Mouse (Mus musculus): Measurements from ENCODE around the gene Nup160. TPM values are rescaled to one million over a fixed set of nuclear protein-coding genes. Genes with fewer than 3 reads are reported as not detected.

Nup160 gene
- polyA plus RNA-seq, 1 experiment from 2014 or later: 21.4 TPM

DNA sequence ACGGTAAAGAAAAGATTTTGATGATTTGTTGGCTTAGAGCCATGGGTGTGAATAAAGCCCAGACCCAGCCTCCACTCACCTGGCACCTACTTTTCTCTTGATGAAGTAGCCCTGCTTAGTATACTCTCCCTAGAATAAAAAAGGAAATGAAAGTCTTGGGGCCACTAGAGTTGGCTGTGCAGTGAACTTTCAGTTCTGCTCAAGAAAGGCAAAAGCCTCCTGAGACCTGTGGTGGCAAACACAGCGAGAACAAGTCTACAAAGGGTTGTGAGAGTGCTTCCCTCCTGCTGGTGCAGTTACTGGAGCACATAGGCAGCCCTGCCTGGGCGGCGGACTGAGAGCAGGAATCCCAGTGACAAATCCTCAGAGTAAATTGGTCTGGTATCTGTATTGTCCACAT is 27.1 kb upstream of the Nup160 start:
- Histone ChIP-seq H3K79me2 (ENCODE audit: inconsistent target) (no peaks in the 10 kb centered on the region), H3K27ac (no peak overlapping the region), H3K4me3 (ENCODE audit: inconsistent target) (no peak overlapping the region), H3K36me3 (ENCODE audit: inconsistent target) (no peaks in the 10 kb centered on the region)
- 6% methylated on average over 4 of the region's 4 CpGs for WGBS (ENCODE audit: missing documents)

GRCm38 (mm10) chr2:90652101-90652500 is 24.9 kb upstream of the Nup160 start:
- Histone ChIP-seq H3K36me3 (ENCODE audit: inconsistent target) (no peaks in the 10 kb centered on the region), H3K27ac (no peak overlapping the region), H3K79me2 (ENCODE audit: inconsistent target) (no peaks in the 10 kb centered on the region), H3K4me3 (ENCODE audit: inconsistent target) (no peak overlapping the region)
- 47% methylated on average over 6 of the region's 10 CpGs for WGBS (ENCODE audit: missing documents)

GRCm38 (mm10) chr2:90652993-90653392 is 24.0 kb upstream of the Nup160 start:
- H3K36me3 ChIP-seq (ENCODE audit: inconsistent target): no peaks in the 10 kb centered on the region
- 75% methylated on average over 4 of the region's 4 CpGs for WGBS (ENCODE audit: missing documents)

DNA sequence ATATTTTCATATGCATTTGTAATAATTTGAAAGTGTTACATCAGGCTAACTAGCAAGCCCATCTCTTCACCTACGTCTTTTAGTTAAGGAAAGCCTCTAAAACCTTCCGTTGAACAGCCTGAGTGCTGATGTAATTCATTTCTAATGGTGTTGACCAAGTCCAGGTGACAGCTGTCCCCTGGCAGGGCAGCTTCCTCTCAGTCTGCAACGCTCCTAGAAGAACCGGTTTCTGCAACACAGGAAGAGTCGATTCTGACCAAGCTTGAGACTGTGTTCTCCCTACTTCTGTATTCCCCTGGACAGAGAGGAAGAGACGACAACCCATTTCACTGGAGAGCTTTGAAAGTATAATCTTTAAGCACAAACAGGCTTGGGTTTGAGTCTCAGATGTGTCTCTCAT is 21.6 kb upstream of the Nup160 start:
- Histone ChIP-seq H3K4me3 (ENCODE audit: inconsistent target) (no peak overlapping the region), H3K79me2 (ENCODE audit: inconsistent target) (no peaks in the 10 kb centered on the region), H3K36me3 (ENCODE audit: inconsistent target) (no peaks in the 10 kb centered on the region), H3K27ac (no peak overlapping the region)
- WGBS (ENCODE audit: missing documents): 12% methylated on average over 6 of the region's 6 CpGs

More at GRCm38 (mm10) chr2:90652993-90653392, 24.0 kb upstream of the Nup160 start:
- Histone ChIP-seq H3K79me2 (ENCODE audit: inconsistent target) (no peaks in the 10 kb centered on the region), H3K27ac (no peak overlapping the region), H3K4me3 (ENCODE audit: inconsistent target) (no peak overlapping the region)

DNA sequence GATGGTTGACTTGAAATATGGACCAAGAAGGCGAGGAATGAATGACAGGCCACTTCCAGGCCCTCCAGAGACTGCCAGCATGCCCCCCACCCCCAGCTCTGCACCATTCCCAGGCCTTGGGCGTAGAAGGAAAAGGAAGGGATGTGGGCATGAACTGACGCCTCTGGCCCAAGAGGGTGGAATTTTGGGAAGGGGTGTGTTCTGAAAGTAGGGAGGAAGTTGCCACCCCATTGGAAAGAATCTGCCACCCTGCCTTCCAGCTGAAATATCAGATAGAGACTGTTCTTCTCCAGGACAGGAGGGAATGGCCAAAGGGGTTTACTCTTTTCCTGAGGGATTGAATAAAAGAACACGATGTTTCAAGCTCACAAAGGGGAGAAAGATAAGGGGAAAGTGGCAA is 18.4 kb upstream of the Nup160 start:
- no peak overlapping the region for H3K27ac ChIP-seq
- no peaks in the 10 kb centered on the region for H3K36me3 ChIP-seq (ENCODE audit: inconsistent target)
- no peaks in the 10 kb centered on the region for H3K79me2 ChIP-seq (ENCODE audit: inconsistent target)
- 98% methylated on average over 4 of the region's 4 CpGs for WGBS (ENCODE audit: missing documents)
- H3K4me3 ChIP-seq (ENCODE audit: inconsistent target): no peak overlapping the region

GRCm38 (mm10) chr2:90659016-90659415 is 18.0 kb upstream of the Nup160 start:
- no peak overlapping the region for H3K4me3 ChIP-seq (ENCODE audit: inconsistent target)
- WGBS (ENCODE audit: missing documents): 100% methylated on average over 1 of the region's 1 CpGs
- H3K27ac ChIP-seq: no peak overlapping the region
- no peaks in the 10 kb centered on the region for H3K36me3 ChIP-seq (ENCODE audit: inconsistent target)
- no peaks in the 10 kb centered on the region for H3K79me2 ChIP-seq (ENCODE audit: inconsistent target)

DNA sequence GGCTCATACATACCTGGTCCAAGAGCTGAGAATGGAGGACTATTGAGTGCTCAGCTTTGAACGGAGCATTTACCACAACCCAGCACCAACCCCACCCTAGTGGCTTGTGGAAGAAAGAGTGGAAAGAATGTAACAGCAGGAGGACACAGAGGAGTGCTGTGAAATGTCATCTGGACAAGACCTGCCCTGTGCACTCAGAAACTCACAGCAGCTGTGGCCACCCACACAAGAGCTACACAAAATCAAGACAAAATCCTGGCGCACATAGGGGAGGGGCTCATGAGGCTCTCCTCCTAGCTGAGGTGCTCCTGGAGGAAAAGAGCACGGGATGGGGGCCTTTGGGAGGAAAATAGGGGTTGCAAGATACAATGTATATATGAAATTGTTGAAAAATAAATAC is 17.4 kb upstream of the Nup160 start:
- H3K27ac ChIP-seq: no peak overlapping the region
- no peaks in the 10 kb centered on the region for H3K36me3 ChIP-seq (ENCODE audit: inconsistent target)
- H3K4me3 ChIP-seq (ENCODE audit: inconsistent target): no peak overlapping the region
- no peaks in the 10 kb centered on the region for H3K79me2 ChIP-seq (ENCODE audit: inconsistent target)
- WGBS (ENCODE audit: missing documents): 96% methylated on average over 3 of the region's 3 CpGs

DNA sequence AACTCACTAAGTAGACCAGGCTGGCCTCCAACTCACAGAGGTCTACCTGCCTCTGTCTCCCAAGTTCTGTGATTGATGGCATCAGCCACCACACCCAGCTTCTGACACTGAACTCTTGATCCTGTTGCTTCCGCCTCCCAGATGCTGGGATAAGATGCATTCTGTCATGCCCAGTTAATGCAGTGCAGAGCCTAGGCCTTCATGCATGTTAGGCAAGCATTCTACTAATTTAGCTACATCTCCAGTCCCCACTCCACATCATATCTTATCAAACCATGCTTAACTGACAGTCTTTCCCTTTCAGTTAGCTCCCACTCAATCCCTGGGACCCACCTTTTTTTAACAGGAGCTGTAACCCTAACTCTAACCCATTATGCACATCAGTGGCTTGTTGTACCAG is 16.1 kb upstream of the Nup160 start:
- no peak overlapping the region for H3K27ac ChIP-seq
- 83% methylated on average over 1 of the region's 1 CpGs for WGBS (ENCODE audit: missing documents)
- no peak overlapping the region for H3K4me3 ChIP-seq (ENCODE audit: inconsistent target)
- H3K36me3 ChIP-seq (ENCODE audit: inconsistent target): no peaks in the 10 kb centered on the region
- no peaks in the 10 kb centered on the region for H3K79me2 ChIP-seq (ENCODE audit: inconsistent target)

DNA sequence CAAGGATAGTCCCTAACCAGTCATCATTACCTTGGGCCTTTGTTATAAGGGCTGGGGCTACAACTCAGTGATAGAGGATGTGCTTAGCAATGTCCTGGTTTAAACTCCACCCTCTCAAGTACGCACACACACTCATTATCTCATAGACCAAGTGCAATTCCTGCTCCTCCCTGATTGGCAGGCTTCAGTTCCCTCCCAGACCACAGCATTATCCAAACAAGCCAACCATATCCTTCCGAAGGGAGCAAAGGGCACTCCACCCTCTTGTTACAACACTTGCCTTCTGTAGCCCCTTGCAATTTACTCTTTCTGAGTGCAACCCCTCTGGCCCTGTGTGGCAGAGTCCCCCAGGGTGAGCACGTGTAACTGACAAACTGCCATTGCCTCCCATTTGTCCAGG is 15.6 kb upstream of the Nup160 start:
- H3K27ac ChIP-seq: no peak overlapping the region
- no peaks in the 10 kb centered on the region for H3K36me3 ChIP-seq (ENCODE audit: inconsistent target)
- H3K79me2 ChIP-seq (ENCODE audit: inconsistent target): no peaks in the 10 kb centered on the region
- 60% methylated on average over 3 of the region's 3 CpGs for WGBS (ENCODE audit: missing documents)
- no peak overlapping the region for H3K4me3 ChIP-seq (ENCODE audit: inconsistent target)

DNA sequence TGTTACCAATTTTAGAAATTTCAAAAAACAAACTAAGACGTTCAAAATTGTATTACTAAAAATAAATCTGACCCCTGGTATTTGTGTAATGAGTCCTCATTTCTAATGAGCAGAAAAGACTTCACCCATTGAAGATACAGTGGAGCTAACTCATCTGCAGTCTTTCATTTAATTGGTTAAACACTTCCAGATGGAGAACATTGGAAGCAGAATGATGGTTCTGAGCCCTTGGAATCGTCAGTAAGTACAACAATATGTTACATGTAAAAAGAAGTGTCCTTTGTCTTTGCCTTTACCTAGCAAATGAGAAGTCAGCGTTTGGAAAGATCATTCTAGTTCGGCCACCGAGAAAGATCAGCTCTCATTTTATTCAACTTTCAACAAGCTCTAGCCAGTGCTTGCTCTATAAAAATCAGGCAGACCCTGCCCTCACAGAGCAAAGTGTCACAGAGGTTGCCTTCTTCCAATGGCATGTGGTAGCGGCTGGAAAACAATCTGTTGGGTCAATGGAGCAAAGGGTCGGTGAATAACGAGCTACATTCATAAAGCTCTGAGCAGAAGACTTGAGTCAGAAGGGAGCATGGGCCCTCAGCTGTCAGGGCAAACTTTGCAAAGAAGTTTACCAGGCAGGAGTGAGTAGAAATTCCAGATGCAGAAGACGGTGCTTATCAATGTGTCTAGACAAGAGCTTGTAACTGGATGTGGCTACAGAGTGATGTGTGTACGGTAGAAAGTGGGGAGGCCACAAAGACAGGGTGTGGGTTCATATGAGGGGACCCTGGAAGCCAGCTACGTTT is 10.2 kb upstream of the Nup160 start:
- WGBS (ENCODE audit: missing documents): 85% methylated on average over 11 of the region's 11 CpGs
- Histone ChIP-seq H3K36me3 (ENCODE audit: inconsistent target) (no peaks in the 10 kb centered on the region), H3K79me2 (ENCODE audit: inconsistent target) (no peaks in the 10 kb centered on the region), H3K4me3 (ENCODE audit: inconsistent target) (no peak overlapping the region), H3K27ac (no peak overlapping the region)

DNA sequence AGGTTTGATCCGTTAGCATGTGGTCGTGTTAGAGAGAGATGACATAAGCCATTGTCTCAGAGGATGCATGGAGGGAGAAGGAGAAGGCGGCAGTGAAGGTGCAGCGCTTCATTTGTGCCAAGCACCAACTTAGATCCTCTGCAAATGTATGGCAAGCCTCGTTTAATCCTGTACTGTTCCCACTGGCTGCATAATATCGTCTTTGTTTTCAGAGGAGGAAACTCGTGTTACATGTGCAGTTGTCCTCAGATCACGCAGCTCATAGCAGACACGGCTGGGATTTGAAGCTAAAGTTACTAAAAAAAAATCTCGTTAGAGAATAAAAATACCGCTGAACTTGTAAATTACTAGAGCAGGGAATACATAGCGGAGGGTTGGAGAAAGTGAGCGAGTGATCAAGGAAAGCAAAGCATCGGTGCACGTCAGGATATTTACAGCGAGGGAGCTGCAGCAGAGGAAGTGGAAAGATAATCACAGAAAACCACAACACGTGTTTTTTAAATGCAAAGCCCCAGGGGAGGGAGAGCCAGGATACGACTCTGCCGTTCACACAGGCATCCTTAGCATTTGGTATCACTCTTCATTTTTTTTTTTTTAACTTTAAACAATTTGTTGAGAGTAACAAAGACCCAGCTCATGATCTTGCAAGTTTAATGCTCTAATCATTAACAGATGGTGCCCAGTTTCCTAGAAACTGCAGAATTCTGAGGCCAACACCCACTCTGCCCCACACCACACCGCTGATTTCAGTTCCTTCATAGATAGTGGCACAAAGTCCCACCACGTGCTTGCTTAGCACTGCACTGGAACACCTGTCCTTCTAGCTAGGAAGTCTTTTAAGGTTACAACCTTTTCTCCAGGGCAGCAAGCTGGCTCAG is 9.4 kb upstream of the Nup160 start:
- Histone ChIP-seq H3K4me3 (ENCODE audit: inconsistent target) (no peak overlapping the region), H3K27ac (no peak overlapping the region), H3K36me3 (ENCODE audit: inconsistent target) (no peaks in the 10 kb centered on the region), H3K79me2 (ENCODE audit: inconsistent target) (no peaks in the 10 kb centered on the region)
- WGBS (ENCODE audit: missing documents): 23% methylated on average over 21 of the region's 21 CpGs

DNA sequence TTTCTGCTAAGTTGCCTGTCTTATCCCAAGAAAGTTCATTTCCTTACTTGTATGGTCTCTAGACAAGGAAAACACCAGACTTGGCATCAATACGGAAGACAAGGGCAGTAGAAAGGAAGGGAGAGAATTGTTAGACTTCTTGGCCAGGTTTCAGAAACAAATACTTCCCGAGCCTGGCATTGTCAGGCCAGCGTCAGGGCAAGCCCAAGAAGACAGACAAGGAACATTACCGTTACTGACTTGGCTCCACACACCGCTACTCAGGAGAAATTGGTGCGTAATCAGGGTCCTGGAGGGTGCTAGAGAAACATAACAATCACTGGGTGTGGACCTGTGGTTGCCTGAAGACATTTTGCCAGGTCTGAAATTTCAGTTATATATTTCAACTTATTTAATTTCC is 6.7 kb upstream of the Nup160 start:
- Histone ChIP-seq H3K27ac (no peak overlapping the region), H3K79me2 (ENCODE audit: inconsistent target) (no peaks in the 10 kb centered on the region), H3K36me3 (ENCODE audit: inconsistent target) (no peaks in the 10 kb centered on the region), H3K4me3 (ENCODE audit: inconsistent target) (no peak overlapping the region)
- 99% methylated on average over 6 of the region's 6 CpGs for WGBS (ENCODE audit: missing documents)

GRCm38 (mm10) chr2:90673339-90673738 is 3.7 kb upstream of the Nup160 start:
- Histone ChIP-seq H3K36me3 (ENCODE audit: inconsistent target) (no peaks in the 10 kb centered on the region), H3K79me2 (ENCODE audit: inconsistent target) (no peaks in the 10 kb centered on the region), H3K4me3 (ENCODE audit: inconsistent target) (no peak overlapping the region), H3K27ac (peak overlapping the region; percentile 48)
- 58% methylated on average over 1 of the region's 1 CpGs for WGBS (ENCODE audit: missing documents)

GRCm38 (mm10) chr2:90674555-90674954 is 2.5 kb upstream of the Nup160 start:
- Histone ChIP-seq H3K36me3 (ENCODE audit: inconsistent target) (no peaks in the 10 kb centered on the region), H3K79me2 (ENCODE audit: inconsistent target) (peaks cover 3% of the 10 kb centered on the region), H3K4me3 (ENCODE audit: inconsistent target) (no peak overlapping the region), H3K27ac (no peak overlapping the region)
- WGBS (ENCODE audit: missing documents): 86% methylated on average over 2 of the region's 2 CpGs

DNA sequence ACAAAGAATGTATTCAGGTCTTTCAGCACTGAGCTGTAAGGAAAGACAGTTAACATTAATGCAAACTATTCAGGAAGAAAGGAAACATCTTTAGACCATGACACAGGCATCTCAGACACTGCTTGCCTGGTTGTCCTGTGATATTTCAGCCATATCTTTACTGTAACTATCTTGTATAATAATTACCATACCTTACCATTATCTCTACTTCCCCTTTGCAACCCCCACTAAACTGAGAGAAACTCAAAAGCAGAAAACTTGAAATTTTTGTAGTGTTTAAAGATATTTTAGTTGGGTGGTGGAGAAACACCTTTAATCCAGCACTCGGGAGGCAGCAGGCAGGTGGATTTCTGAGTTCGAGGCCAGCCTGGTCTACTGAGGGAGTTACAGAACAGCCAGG is 1.5 kb upstream of the Nup160 start:
- Histone ChIP-seq H3K36me3 (ENCODE audit: inconsistent target) (no peaks in the 10 kb centered on the region), H3K79me2 (ENCODE audit: inconsistent target) (peaks cover 12% of the 10 kb centered on the region), H3K4me3 (ENCODE audit: inconsistent target) (no peak overlapping the region), H3K27ac (no peak overlapping the region)
- 78% methylated on average over 2 of the region's 2 CpGs for WGBS (ENCODE audit: missing documents)
